Mouse (Mus musculus) cerebellum, adult 18-20 months (tissue): ENCODE results near the gene Hand2.

ENCODE experiments used
- DNase-seq, 2 experiments: peaks; one replicate each; pipeline ENCODE4 v3.0.0; 2021

Hand2 gene

DNA sequence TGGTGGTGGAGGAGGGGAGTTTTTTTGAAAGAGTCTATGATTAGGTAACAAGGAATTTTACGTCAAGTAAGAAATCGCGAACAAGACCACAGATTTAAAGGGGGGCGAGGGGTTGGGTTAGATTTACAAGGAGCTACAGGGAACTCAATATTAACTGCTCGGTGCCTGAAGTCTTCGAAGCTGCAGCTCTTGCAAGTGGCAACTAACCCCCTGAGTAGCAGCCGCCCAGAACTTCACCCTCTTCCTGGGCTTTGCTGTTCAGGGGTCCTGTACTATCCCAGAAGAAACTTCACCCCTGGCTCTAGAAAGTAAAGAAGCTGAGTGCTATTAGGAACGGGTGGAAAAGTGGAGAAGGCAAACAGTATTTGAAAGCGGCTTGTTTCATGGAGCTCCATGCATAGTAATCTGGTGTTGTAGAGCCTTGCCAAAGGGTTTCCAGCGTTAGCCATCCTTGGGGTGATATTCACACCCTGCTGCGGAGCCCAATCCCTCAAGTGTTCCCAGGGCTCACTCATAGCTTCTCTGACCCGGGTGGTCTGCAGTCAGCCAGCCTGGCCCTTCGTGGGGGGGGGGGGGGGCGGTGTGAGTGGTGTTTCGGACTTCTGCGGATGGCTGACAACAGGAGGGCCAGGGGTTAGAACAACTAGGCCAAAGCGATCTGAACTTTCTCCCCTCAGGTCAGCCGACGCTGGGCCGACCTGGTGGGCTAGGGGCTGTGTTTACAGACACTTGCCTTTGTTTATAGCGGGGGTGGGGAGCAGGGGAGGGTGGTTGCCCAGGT lies 4.5 kb downstream of the Hand2 start:
- no peak for DNase-seq

DNA sequence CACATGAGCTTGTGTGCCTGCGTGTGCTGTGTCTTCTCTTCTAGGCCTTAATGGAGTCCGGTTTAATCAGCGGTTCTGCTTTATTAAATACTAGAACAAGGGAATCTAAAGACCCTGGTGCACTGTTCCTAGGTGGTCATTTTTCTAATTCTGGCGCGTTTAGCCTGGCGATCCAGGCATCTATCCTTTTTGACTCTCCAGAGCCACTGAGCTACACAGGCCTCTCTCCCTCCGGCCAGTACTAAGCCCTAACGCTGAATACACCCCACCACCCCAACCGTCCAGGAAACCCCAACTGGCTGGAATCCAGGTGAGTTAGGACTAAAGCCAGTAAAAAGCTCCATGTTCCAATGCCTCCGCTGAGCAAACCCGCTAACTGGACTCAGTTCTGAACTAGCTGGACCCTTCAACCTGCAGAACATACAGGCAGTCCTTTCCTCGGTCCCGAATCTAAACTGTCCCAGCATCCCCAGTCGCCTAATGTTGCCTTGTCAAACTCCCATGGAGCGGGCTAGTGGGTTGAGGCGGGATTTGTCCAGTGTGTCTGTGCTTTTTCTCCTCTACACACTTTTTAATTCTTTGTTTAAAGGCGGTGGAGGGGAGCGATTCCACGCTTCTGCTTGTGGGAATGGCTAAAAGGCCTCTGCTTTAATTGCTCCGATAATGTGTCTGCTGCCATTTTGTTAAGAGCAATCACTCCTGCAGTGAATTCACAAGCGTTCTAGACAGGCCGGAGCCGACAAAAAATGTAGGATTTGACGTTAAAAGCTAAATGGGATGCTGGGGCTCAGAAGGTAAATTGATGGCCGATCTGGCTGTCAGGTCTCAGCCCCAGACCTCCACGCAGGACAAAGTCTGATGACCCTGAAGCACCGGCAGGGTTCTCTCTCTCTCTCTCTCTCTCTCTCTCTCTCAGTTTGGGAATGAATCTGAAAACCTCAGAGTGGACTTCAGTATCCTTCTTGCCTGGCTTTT lies 5.6 kb downstream of the Hand2 start:
- no peak for DNase-seq

DNA sequence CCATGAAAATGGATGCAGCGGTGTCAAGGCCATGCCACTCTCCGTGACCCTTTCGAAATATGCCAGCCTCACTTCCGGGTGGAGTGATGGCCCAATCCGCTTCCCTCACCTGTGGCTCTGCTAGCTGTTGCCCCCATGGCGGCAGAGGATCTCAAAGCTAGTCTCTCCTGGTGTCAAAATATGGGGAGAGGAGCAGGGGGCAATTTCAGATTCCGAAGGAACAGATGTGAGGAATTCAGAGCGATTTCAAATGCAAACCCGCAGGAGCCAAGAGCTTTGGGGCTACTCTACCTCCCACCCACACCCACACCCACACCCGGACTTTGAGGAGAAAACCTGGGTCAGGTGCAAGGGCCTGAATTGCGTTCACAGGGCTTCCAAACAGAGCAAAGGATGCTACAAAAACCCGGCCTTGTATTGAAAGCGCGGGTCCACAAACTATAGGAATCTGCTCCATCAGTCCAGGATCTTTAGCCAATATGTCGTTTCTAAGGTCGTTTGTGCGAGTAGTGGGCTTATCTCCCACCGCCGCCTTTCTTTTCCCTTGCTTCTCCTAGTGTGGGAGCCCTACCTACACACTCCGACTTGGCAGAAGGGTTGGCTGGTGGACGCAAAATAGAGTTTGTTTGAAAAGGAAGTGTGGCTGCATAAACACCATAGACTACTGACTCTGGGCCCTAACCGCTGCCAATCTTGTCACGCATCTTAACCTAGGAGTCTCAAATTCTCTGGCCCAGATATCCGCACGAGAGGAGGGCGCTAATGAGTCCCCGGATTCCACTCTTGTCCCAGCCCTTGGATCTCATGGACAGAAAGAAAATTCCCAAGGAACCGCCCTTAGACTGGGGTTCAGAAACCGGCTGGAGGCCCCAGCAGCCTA lies 6.7 kb downstream of the Hand2 start:
- DNase-seq, result no peak

DNA sequence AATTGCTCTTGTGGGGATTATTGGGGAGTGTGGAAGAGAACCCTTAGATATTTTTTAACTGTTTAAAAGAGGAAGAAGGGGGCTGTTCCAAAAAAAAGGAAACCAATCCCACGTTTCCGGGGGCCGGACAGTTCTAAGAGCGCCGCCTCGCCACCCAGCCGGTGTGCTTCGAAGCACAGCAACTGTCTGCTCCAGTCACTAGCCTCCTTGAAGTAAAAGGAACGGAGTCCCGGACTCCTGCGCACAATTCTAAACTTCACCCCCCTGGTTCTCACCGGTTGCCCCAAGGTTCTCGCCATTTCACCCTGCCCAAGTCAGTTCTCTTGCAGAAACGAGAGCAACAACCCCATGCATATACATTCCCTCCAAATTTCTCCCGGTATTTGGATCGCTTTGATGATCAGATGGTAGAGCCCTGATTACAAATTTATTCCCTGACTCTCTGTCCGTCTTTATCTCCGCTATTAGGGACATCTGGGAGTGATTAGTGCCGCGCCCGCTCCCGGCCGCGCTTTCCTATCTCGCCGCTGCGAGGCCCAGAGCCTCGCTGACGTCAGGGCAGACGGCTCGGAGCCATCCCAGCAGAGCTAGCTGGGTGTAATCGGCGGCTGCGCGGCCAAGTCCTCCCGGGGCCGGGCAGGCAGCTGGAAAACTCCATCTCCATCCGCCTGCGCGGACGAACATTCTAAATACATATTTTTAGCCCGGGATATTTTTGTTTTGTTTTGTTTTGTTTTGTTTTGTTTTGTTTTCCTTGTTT lies 7.6 kb downstream of the Hand2 start:
- DNase-seq, result no peak

DNA sequence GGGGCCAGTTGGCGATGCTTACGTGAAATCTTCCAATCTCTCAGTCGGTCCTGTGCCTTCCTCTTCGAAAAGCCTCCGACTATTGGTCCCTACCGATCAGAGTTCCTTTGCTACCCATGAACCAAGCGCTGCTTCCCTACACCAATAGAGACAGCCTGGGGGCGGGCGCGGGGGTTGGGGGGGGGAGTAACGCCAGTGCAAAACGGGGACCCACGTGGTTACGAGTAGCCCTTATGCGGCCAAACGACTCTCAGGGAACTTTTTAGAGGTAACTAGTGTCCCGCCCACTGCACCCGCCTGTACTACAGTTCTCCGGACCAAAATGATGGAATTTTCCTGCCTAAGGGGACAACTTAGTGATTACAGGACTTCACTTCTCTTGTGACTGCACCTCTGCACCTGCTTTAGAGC lies 8.2 kb downstream of the Hand2 start:
- no peak for DNase-seq

DNA sequence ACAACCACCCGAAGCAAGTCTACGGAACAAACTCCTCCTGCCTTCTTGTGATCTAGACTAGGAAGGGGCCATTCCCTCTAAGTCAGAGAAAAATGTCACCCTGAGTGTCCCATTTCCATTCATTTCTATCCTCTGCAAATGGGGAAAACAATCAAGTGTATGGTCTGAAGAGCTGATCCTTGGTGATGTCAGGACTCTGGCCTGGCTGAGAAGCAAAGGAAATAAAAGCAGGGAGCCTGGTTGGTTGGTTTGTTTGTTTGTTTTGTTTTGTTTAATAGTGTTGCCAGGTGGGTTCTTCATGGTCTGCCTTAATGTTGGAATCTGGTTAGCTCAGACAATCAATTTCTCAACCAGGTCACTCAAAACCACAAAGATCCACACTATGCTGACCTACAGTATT lies 9.3 kb downstream of the Hand2 start:
- no peak for DNase-seq

DNA sequence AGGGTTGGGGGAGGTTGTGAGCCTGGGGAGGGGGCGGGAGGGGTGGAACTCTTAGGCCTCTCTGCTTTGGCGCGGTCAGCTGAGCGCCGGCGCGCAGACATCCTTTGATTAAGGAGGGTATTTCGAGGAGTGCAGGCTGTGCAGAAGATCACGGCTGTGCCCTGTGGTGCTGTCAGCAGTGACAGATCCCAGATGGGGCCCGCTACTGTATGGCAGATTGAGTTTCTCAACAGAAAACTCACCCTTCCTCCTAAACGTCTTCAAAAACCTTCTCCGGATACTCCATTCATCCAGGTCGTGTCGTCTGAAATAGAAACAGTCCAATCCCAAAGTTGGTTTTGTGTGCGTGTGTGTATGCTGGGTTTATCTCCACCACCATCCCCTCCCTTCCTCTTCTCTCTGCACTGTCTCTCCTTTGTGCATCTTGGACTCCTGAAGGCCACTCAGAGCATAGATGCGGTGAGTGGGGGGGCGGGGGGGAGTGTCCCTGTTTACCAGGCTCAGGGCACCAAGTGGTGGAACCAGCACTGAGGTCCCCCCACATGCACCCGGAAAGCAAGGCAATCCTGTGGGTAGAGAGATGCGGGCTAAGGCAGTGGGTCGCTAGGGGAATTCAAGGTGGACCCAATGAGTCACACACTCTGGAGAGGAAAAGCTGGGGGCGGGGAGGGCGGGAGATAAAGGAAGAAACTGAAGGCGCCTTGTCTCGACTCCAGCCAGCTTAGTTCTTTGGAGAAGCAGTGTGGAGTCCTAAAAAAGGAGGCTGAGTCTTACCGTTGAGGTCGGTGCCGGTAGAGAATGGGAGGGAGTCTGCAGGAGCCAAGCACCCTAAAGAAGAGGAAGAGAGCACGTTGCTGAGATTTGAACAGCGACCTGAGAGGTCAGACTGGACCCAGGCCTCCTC lies 11.2 kb downstream of the Hand2 start:
- DNase-seq, result no peak

DNA sequence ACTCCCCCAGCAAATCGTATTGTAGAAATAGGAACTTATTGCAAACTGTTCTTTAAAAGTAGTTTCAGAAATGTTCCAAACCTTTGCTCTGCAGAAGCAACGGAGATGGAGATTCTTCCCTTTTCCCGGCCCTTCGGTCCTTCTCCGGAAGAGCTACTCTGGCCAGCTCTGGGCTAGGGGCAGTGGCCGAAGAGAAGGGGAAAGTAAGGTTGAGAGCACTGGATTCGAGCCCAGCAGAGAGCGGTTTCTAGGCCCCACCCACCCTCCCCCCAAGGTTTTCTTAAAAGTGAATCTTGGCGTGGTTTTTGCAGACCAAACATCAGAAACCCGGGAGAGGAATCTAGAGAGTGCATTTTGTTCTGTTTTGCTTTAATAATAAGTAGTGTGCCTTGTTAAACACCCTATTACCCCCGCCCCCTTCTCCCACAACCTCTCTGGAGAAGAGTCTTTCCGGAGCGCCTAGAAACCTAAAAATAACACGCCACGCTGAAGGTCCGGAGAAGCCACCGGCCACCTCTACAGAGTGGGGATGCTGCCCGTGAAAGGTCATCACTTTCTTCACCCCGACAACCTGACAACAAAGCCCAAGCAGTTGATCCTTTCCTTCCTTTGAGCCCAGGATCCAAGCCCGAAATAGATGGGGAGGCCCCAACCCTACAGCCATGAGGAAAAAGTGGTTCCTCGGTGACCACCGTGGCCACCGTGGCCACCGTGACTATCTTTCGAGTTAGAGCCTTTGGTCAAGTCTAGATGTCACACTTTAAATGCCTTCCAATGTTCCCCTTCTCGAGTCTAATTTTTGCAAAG lies 12.1 kb downstream of the Hand2 start:
- DNase-seq, result no peak

DNA sequence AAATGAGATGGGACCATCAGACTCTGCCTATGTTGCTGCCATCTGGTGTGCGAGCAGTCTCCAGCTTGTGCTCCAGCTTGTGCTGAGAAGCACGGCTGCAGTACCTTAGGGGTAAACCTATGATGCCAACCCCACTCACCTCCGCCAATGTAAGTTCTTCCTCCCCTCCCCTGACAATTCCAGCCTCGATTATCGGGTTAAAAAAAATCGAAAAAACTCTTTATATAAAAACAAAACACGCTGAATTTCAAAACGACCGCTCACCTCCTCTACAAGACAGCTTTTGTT lies 12.6 kb downstream of the Hand2 start:
- no peak for DNase-seq

DNA sequence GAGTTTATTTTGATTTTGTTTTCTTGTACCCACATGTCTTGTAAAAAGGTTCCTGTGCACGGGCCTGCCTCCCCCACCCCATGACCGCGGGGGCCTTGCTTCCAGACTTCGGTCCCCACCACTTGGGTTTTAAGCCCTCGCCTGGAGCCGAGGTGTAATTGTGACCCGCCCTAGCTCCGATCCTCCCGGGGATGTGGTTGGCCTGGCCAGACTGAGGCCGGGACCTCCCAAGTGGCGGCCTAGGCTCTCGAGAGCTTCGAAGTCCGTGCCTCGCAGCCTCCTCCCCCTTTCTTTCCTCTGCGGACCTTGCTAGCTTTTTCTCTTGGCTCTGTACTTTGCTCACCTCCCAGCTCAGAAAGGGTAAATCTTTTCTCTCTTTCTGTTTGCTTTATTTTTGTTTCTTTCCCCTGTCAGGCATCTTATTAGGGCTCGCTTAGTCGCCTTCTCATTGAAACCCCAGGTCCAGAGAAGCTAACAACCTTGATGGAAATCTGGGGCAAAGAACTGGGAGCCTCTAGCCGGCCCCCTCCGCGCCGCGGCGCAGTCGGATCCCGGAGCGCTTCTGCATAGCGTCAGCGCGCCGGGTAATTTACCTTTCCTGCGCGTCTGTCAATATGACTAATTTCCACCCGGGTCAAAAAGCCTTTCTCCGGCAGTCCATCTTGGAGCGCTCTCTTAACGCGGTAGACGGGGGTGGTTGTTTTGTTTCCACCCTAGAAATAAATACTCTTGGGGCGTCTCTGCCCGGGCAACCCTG lies 13.2 kb downstream of the Hand2 start:
- no peak for DNase-seq

DNA sequence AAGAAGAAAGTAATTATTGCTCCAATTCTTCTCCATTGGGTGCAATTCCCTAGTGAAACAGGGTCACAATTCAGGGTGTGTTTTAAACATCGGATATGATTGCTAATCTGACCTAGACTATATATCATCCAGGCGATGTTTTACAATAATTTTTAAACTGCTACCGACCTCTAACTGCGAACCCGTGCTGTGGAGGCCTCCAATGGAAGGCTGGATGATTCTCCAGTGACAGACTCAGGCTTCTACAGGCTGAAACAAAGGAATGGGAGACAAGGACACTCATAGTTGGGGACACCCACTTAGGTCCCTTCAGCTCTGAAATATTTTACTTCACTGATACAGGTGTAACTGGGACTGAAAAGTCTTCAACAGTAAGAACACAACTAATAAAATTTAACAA lies 13.9 kb downstream of the Hand2 start:
- no peak for DNase-seq

DNA sequence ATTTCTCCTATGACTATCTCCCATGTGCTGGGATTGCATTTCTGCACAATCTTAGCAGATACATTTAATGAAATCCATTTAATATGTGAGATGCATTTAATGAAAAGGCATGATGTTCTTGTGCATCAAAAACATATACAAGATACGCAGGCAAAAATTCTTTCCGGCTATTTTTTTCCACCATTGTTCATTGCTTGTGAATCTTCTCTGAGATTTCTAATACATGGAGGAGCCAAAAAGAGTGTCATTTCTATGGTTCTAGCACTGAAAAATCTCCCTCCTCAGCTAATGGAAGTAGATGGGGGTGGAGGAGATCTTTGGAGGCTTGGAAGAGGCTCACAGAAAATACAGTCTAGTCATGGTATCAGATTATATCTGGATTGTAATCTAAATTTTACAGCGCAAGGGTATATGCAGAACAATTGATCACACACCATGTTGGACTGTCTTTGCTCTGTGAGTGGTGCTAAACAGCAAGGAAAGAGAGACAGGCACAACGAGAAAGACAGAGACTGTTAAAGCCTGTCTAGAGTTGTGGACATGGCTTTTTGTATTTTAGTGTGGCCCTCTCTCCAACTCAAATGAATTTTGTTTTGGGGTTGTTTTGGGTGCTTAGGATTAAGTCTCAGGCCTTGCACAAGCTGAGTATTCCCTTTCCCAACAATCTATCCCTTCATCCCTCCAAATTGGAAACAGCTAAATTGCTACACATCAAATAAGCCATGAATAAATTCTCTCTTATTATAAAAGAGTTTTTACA lies 16.7 kb downstream of the Hand2 start:
- DNase-seq, result no peak

DNA sequence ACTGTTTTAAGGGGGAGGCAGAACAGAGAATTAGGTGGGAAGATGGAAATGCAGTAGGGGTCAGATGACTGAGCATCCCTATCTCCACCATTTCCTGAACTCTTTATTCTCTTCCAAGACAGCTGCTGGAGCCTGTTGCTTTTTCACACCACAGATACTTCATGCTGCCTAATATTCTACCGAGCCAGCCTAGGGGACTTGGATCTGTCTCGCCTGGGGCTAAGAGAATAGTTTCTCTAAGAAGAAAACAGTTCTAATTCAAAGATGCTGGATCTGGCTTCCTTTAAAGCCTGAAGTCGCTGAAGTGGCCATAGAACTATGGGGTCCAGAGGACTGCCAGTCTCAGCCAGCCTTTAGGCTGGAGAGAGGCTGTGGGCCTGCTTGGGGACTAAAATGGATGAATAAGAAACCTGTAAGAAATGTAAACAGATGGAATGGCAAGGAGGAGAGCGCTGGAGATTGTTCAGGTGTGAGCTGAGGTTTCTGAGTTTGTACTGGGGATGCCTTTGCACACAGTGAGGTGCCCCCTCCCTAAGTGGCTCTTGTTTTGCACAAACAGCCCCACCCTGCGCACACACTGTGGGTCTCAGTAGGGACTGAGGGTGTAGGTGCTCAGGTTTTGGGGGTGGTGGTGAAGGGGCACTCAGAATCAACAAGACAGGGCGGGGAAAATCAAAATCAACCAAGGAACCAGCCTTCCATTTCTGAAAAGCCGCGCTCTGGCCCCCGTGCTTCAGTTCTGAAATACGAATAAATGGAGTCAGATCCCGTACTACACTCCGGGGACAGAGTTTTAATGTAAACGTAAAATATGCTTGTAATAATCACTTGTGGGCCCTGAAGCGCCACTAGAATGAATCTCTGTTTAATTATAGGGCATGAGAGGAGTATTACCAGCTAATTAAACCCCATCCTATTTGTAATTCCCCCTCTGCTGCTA lies 19.2 kb downstream of the Hand2 start:
- no peak for DNase-seq

DNA sequence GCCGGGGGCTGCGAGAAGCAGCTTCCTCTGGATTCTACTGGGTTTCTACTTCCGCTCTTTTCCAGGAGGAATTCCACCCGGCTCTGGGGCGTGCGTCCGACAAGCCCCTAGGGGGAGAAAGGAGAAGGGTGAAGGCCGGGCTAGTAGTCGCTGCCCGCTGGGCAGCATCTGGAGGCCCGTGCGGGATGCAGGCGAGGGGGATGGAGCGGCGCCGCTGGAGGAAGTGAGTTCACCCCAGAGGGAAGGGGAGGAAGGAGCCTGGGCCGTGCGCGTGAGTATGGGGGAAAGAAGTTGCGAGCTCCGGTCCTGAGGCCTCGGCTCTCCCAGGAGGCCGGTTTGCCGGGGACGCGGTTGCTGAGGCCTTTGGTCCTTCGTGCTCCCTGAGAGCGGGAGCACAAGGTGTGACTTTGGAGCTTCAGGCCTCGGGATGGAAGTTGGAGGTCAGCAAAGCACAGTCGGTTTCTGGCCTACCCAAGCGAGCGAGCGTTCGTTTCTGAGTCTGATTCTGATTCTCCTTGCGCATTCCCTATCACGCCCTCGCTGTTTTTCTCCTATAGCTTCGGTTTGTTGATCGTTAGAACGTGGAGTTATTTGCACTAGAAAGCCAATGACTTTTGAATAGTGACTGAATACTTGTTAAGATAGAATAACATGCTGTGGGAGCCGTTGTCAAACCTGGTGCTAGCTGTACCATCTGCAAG lies 20.2 kb downstream of the Hand2 start:
- DNase-seq, result no peak

DNA sequence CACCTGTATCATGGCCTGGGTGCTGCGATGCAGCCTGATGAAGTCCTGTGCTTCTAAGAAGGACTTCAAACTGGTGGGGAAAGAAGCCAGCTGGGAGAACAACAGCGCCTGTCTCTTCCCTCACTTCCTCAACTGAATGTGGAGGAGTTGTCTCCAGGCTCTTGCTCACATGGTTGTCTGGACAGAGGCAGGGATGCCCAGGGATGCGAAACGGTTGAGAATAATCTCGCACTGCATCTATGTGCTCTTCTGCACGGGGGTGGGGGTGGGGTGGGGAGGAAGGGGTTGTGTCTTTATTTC lies 20.7 kb downstream of the Hand2 start:
- no peak for DNase-seq

DNA sequence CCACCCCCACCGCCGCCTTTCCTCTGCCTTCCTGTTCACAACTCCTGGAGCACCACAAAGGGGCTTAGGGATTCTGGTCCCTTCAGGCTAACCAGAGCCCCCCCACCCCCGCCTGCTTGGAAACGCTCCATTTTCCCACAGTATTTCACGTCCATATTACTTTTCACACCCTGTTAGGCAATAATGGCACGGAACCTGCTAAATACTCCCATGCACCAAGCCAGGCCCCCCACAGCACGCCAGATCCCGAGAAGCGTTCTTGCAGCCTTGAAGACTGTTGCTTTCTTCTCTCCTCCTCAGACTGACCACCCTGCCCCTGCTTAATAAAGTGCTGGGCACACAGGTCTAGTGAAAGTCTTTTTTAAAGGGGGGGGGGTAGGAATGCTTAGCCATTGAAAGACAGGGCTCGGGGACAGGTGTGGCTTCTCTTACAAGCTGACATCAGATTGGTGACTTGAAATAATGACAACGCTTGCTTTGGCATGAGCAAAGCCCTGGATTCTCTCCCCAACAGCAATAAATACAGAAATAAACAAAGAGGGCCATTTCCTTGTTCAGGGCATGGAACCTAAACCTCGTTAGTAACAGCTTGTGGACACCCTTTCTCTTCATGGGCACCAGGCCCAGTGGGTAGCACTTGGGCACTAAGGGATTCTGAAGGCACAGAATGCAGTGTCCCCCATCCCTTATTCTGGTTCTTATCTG lies 21.8 kb downstream of the Hand2 start:
- DNase-seq, result no peak
